Mouse (Mus musculus) heart, embryonic 14.5 days (tissue): ENCODE results near the gene Gm49711. TPM values are rescaled to one million over a fixed set of nuclear protein-coding genes. Genes with fewer than 3 reads are reported as not detected.
A peak's percentile ranks its signal among the peaks of the same experiment; 100 is the strongest.

Experiments
- ATAC-seq: fragments of 200-750 bp; cut with Nextera tagmentation; 2 replicates; pipeline ENCODE4 v1.8.0; 2017; ENCODE audit warnings: low read depth, moderate TSS enrichment; ENCODE audit not compliant: insufficient number of reproducible peaks, insufficient read depth, low FRiP score
- H3K27ac ChIP-seq, 2 experiments: fragments of 200-500 bp in 1 of 2; fragments of 300-500 bp in 1 of 2; sonication (generic) in 1 of 2; replicated peaks in 1 of 2; 2 replicates each; pipeline ENCODE4 v1.5.1; 2012 to 2014; ENCODE audit warnings: low read depth in 2 of 2, low read length in 2 of 2, control low read depth in 1 of 2, mild to moderate bottlenecking in 1 of 2, mixed read lengths in 1 of 2; ENCODE audit not compliant: control insufficient read depth in 1 of 2, insufficient read depth in 1 of 2
- H3K27me3 ChIP-seq: fragments of 300-500 bp; sonication (generic); 2 replicates; pipeline ENCODE4 v1.6.1; 2014; ENCODE audit warnings: mild to moderate bottlenecking, low read length, control low read depth; ENCODE audit not compliant: control insufficient read depth, insufficient read depth
- H3K36me3 ChIP-seq: fragments of 300-500 bp; sonication (generic); 2 replicates; pipeline ENCODE4 v1.6.1; 2014; ENCODE audit warnings: mild to moderate bottlenecking, control low read depth, low read length, mixed read lengths; ENCODE audit not compliant: control insufficient read depth, insufficient read depth
- H3K4me1 ChIP-seq, 2 experiments: fragments of 200-500 bp in 1 of 2; fragments of 300-500 bp in 1 of 2; sonication (generic) in 1 of 2; 2 replicates each; pipeline ENCODE4 v1.6.1; 2012 to 2014; ENCODE audit warnings: low read length in 2 of 2, control low read depth in 1 of 2, mixed read lengths in 1 of 2; ENCODE audit not compliant: control insufficient read depth in 2 of 2, insufficient read depth in 2 of 2
- H3K4me2 ChIP-seq: fragments of 300-500 bp; sonication (generic); 2 replicates; pipeline ENCODE4 v1.6.1; 2014; ENCODE audit warnings: mild to moderate bottlenecking, low read length
- H3K4me3 ChIP-seq, 2 experiments: fragments of 200-500 bp in 1 of 2; fragments of 300-500 bp in 1 of 2; sonication (generic) in 1 of 2; 2 replicates each; pipeline ENCODE4 v1.5.1; 2012 to 2014; ENCODE audit warnings: low read length in 2 of 2, mild to moderate bottlenecking in 2 of 2, control low read depth in 1 of 2, low read depth in 1 of 2, moderate library complexity in 1 of 2; ENCODE audit not compliant: control insufficient read depth in 1 of 2, insufficient read depth in 1 of 2
- H3K9ac ChIP-seq: fragments of 300-500 bp; sonication (generic); 2 replicates; pipeline ENCODE4 v1.6.1; 2014; ENCODE audit warnings: mild to moderate bottlenecking, low read length
- H3K9me3 ChIP-seq: fragments of 300-500 bp; sonication (generic); 2 replicates; pipeline ENCODE4 v1.6.1; 2016; ENCODE audit warnings: low read length, control low read depth; ENCODE audit not compliant: control insufficient read depth
- whole genome bisulfite sequencing: fragments of 180-500 bp; shearing (Covaris S2); extraction: QIAGEN DNeasy Blood & Tissue Kit; methylation state at CpG from one replicate; pipeline ENCODE4 v1.1.7; 2014; 5-methylcytosine and 5-hydroxymethylcytosine counted together
- polyA plus RNA-seq: library from polyadenylated mRNA; unstranded; fragments of >200 nt; fragmentation: Nextera tagmentation; extraction: Ambion mirVana; gene quantifications from 2 replicates; pipeline ENCODE4 v1.2.1, GENCODE M21; 2014

The Gm49711 gene
- polyA plus RNA-seq, 1 experiment from 2014 or later = not detected

GRCm38 (mm10) chr16:92033286-92033685 is 24.8 kb upstream of the Gm49711 start:
- Histone ChIP-seq H3K9ac (no peak overlapping the region), H3K36me3 (no peaks in the 10 kb centered on the region), H3K9me3 (0 out of 2 replicates have a peak, but pooled peaks cover 2% of the 10 kb centered on the region), H3K4me3 (no peak overlapping the region), H3K4me2 (no peak overlapping the region), H3K27me3 (no peaks in the 10 kb centered on the region), H3K27ac (no peak overlapping the region), H3K4me1 (no peaks in the 10 kb centered on the region; a peak in 1 of 4 replicates)
- WGBS = 78% methylated on average over 3 of the region's 3 CpGs
- no peak for ATAC-seq

- no peak for ATAC-seq
- Histone ChIP-seq H3K27ac (no peak overlapping the region), H3K4me1 (no peaks in the 10 kb centered on the region; a peak in 1 of 4 replicates), H3K4me3 (no peak overlapping the region), H3K9me3 (0 out of 2 replicates have a peak, but pooled peaks cover 3% of the 10 kb centered on the region), H3K27me3 (no peaks in the 10 kb centered on the region), H3K36me3 (no peaks in the 10 kb centered on the region), H3K9ac (no peak overlapping the region), H3K4me2 (no peak overlapping the region)
- 73% methylated on average over 5 of the region's 5 CpGs for WGBS
These were observed 23.4 kb upstream of the Gm49711 start for GRCm38 (mm10) chr16:92034676-92035075.

DNA sequence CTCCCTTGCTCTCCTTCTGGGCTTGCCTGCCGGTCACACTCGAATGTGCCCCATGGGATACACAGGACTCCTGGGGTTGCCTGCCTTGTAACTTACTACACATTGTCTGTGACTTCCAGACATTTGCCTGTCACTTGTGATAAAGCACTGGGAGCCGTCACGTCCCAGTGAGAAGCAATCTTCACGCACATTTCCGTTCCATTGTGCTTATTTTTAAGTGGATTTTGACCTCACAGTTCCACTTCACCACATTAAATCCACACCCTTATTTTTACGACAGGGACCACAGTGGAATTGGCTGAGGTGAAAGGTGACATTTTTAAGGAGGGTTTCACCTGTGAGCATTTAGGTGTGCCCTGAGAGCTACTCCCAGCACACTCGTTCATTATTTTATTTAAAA is 21.4 kb upstream of the Gm49711 start:
- no peaks in the 10 kb centered on the region for H3K27me3 ChIP-seq
- no peak overlapping the region for H3K4me3 ChIP-seq
- H3K9me3 ChIP-seq = 0 out of 2 replicates have a peak, but pooled peaks cover 4% of the 10 kb centered on the region
- no peaks in the 10 kb centered on the region; a peak in 1 of 4 replicates for H3K4me1 ChIP-seq
- ATAC-seq = no peak
- 52% methylated on average over 8 of the region's 8 CpGs for WGBS
- H3K4me2 ChIP-seq = no peak overlapping the region
- H3K36me3 ChIP-seq = no peaks in the 10 kb centered on the region
- H3K27ac ChIP-seq = peak overlapping the region in 1 of 2 experiments; percentile 24; a peak in 1 of 4 replicates
- H3K9ac ChIP-seq = no peak overlapping the region

DNA sequence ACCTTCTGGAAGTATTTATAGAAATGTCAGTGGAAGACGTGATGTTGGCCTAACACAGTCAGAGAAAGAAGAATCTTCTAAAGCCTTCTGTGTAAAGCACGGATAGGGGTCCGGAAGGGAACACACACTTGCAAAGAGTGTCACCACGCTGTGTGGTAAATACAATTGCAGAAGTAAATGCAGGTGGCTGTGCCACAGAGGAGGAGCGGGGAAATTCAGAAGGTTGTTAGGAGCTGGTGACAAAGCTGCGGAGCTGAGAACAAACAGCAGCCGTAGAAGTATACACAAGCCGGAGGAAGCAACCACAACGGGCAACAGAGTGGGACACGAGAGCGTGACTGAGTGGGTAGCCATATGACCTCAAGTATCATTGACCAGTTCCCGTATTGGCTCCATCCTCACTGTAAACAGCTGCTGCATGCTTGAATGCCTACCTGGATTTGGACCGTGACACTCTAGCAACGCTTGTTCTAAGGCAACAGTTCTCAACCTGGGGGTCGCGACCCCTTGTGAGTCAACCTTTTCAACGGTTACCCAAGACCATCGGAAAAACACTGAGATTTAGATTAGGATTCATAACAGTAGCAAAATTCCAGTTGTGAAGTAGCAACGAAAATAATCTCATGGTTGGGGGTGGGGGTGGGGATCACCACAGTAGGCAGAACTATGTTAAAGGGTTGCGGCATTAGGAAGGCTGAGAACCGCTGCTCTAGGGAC is 20.1 kb upstream of the Gm49711 start:
- Histone ChIP-seq H3K4me3 (no peak overlapping the region), H3K4me1 (no peaks in the 10 kb centered on the region; a peak in 1 of 4 replicates), H3K27me3 (no peaks in the 10 kb centered on the region), H3K36me3 (no peaks in the 10 kb centered on the region), H3K9ac (no peak overlapping the region), H3K4me2 (no peak overlapping the region), H3K9me3 (0 out of 2 replicates have a peak, but pooled peaks cover 4% of the 10 kb centered on the region), H3K27ac (no peak overlapping the region)
- ATAC-seq = no peak
- 81% methylated on average over 21 of the region's 21 CpGs for WGBS

GRCm38 (mm10) chr16:92039421-92039820 is 18.7 kb upstream of the Gm49711 start:
- Histone ChIP-seq H3K4me2 (no peak overlapping the region), H3K9ac (no peak overlapping the region), H3K9me3 (0 out of 2 replicates have a peak, but pooled peaks cover 4% of the 10 kb centered on the region), H3K27ac (no peak overlapping the region), H3K27me3 (no peaks in the 10 kb centered on the region), H3K36me3 (no peaks in the 10 kb centered on the region), H3K4me1 (no peaks in the 10 kb centered on the region; a peak in 1 of 4 replicates), H3K4me3 (no peak overlapping the region)
- 82% methylated on average over 7 of the region's 7 CpGs for WGBS
- ATAC-seq = no peak; the same call in 1 of the 2 replicates

- Histone ChIP-seq H3K9me3 (0 out of 2 replicates have a peak, but pooled peaks cover 4% of the 10 kb centered on the region), H3K4me1 (no peaks in the 10 kb centered on the region; a peak in 1 of 4 replicates), H3K27me3 (no peaks in the 10 kb centered on the region), H3K4me2 (no peak overlapping the region), H3K36me3 (no peaks in the 10 kb centered on the region), H3K4me3 (no peak overlapping the region), H3K9ac (no peak overlapping the region), H3K27ac (no peak overlapping the region)
- WGBS = 91% methylated on average over 11 of the region's 11 CpGs
- no peak for ATAC-seq
These were observed 18.1 kb upstream of the Gm49711 start for GRCm38 (mm10) chr16:92039966-92040365.

- 85% methylated on average over 7 of the region's 7 CpGs for WGBS
- Histone ChIP-seq H3K9ac (no peak overlapping the region), H3K4me3 (no peak overlapping the region), H3K9me3 (peaks cover 11% of the 10 kb centered on the region), H3K27me3 (no peaks in the 10 kb centered on the region), H3K4me1 (peaks cover 5 to 11% of the 10 kb centered on the region in 2 experiments; a peak in 3 of 4 replicates), H3K4me2 (no peak overlapping the region), H3K36me3 (no peaks in the 10 kb centered on the region), H3K27ac (no peak overlapping the region)
- ATAC-seq = no peak
These were observed 6.3 kb upstream of the Gm49711 start for GRCm38 (mm10) chr16:92051777-92052310.
